Mouse (Mus musculus) heart, embryonic 15.5 days (tissue): ENCODE measurements around the gene Znrf4. TPM values are rescaled to one million over a fixed set of nuclear protein-coding genes. Genes with fewer than 3 reads are reported as not detected.

Experiments
- ATAC-seq: fragments of 200-750 bp; cut with Nextera tagmentation; replicated peaks from 2 replicates; pipeline ENCODE4 v1.8.0; 2017; ENCODE audit warnings: low read depth, moderate TSS enrichment; ENCODE audit not compliant: insufficient number of reproducible peaks, insufficient read depth, low FRiP score
- H3K27ac ChIP-seq: fragments of 300-500 bp; sonication (generic); 2 replicates; pipeline ENCODE4 v1.5.1; 2015; ENCODE audit warnings: mild to moderate bottlenecking, inconsistent platforms
- H3K27me3 ChIP-seq: fragments of 300-500 bp; sonication (generic); 2 replicates; pipeline ENCODE4 v1.6.1; 2015; ENCODE audit warnings: inconsistent platforms
- H3K36me3 ChIP-seq: fragments of 300-500 bp; sonication (generic); 2 replicates; pipeline ENCODE4 v1.6.1; 2015; ENCODE audit warnings: mild to moderate bottlenecking, inconsistent platforms
- H3K4me1 ChIP-seq: fragments of 300-500 bp; sonication (generic); replicated peaks from 2 replicates; pipeline ENCODE4 v1.6.1; 2015; ENCODE audit warnings: inconsistent platforms
- H3K4me2 ChIP-seq: fragments of 300-500 bp; sonication (generic); 2 replicates; pipeline ENCODE4 v1.6.1; 2015; ENCODE audit warnings: inconsistent platforms, mild to moderate bottlenecking, moderate library complexity
- H3K4me3 ChIP-seq: fragments of 300-500 bp; sonication (generic); 2 replicates; pipeline ENCODE4 v1.5.1; 2015; ENCODE audit warnings: mild to moderate bottlenecking, inconsistent platforms
- H3K9ac ChIP-seq: fragments of 300-500 bp; sonication (generic); 2 replicates; pipeline ENCODE4 v1.6.1; 2015; ENCODE audit warnings: mild to moderate bottlenecking, inconsistent platforms
- H3K9me3 ChIP-seq: fragments of 300-500 bp; sonication (generic); replicated peaks from 2 replicates; pipeline ENCODE4 v1.6.1; 2016; ENCODE audit warnings: inconsistent platforms
- WGBS: fragments of 180-500 bp; shearing (Covaris S2); methylation state at CpG from one replicate; pipeline ENCODE4 v1.1.7; 2015; ENCODE audit warnings: mixed read lengths; 5-methylcytosine and 5-hydroxymethylcytosine counted together
- polyA plus RNA-seq: library from polyadenylated mRNA; unstranded; fragments of >200 nt; fragmentation: Nextera tagmentation; extraction: Ambion mirVana; gene quantifications from 2 replicates; pipeline ENCODE4 v1.2.1, GENCODE M21; 2015

Znrf4 gene
- polyA plus RNA-seq, 1 experiment from 2014 or later: not detected

GRCm38 (mm10) chr17:56547116-56547845 lies 35.0 kb upstream of the Znrf4 start:
- WGBS: 61% methylated on average over 17 of the region's 17 CpGs

GRCm38 (mm10) chr17:56546576-56546975 lies 34.3 kb upstream of the Znrf4 start:
- peaks cover 4% of the 10 kb centered on the region for H3K4me1 ChIP-seq
- no peaks in the 10 kb centered on the region for H3K36me3 ChIP-seq
- no peak overlapping the region for H3K4me3 ChIP-seq
- no peaks in the 10 kb centered on the region for H3K9me3 ChIP-seq
- ATAC-seq: no peak
- H3K4me2 ChIP-seq: no peak overlapping the region
- H3K27me3 ChIP-seq: no peaks in the 10 kb centered on the region
- H3K9ac ChIP-seq: no peak overlapping the region
- WGBS: 77% methylated on average over 5 of the region's 5 CpGs
- H3K27ac ChIP-seq: no peak overlapping the region

More at GRCm38 (mm10) chr17:56547116-56547845, 35.0 kb upstream of the Znrf4 start:
- Histone ChIP-seq H3K4me2 (no peak overlapping the region), H3K27me3 (no peaks in the 10 kb centered on the region), H3K36me3 (no peaks in the 10 kb centered on the region), H3K4me3 (no peak overlapping the region), H3K9ac (no peak overlapping the region), H3K4me1 (peaks cover 4% of the 10 kb centered on the region), H3K9me3 (no peaks in the 10 kb centered on the region), H3K27ac (no peak overlapping the region)
- no peak for ATAC-seq

GRCm38 (mm10) chr17:56545945-56546344 lies 33.7 kb upstream of the Znrf4 start:
- no peak for ATAC-seq
- Histone ChIP-seq H3K9ac (no peak overlapping the region), H3K9me3 (no peaks in the 10 kb centered on the region), H3K4me3 (no peak overlapping the region), H3K36me3 (no peaks in the 10 kb centered on the region), H3K27me3 (no peaks in the 10 kb centered on the region), H3K27ac (no peak overlapping the region), H3K4me2 (no peak overlapping the region), H3K4me1 (peaks cover 4% of the 10 kb centered on the region)
- WGBS: 60% methylated on average over 1 of the region's 1 CpGs

- no peak for ATAC-seq
- Histone ChIP-seq H3K4me1 (peaks cover 4% of the 10 kb centered on the region), H3K4me3 (no peak overlapping the region), H3K27ac (no peak overlapping the region), H3K9ac (no peak overlapping the region), H3K36me3 (no peaks in the 10 kb centered on the region), H3K4me2 (no peak overlapping the region), H3K9me3 (no peaks in the 10 kb centered on the region), H3K27me3 (no peaks in the 10 kb centered on the region)
- 78% methylated on average over 7 of the region's 7 CpGs for WGBS
Measured at GRCm38 (mm10) chr17:56544699-56545387, 32.6 kb upstream of the Znrf4 start.

- Histone ChIP-seq H3K4me2 (no peak overlapping the region), H3K4me3 (no peak overlapping the region), H3K27ac (no peak overlapping the region), H3K4me1 (peaks cover 4% of the 10 kb centered on the region), H3K9me3 (no peaks in the 10 kb centered on the region), H3K36me3 (no peaks in the 10 kb centered on the region), H3K27me3 (no peaks in the 10 kb centered on the region), H3K9ac (no peak overlapping the region)
- 77% methylated on average over 3 of the region's 3 CpGs for WGBS
- no peak for ATAC-seq
Measured at GRCm38 (mm10) chr17:56543684-56544224, 31.5 kb upstream of the Znrf4 start.

- ATAC-seq: no peak
- no peak overlapping the region for H3K4me2 ChIP-seq
- H3K4me1 ChIP-seq: peaks cover 4% of the 10 kb centered on the region
- H3K27ac ChIP-seq: no peak overlapping the region
- H3K36me3 ChIP-seq: no peaks in the 10 kb centered on the region
- no peak overlapping the region for H3K9ac ChIP-seq
- no peaks in the 10 kb centered on the region for H3K9me3 ChIP-seq
- 52% methylated on average over 8 of the region's 8 CpGs for WGBS
- no peaks in the 10 kb centered on the region for H3K27me3 ChIP-seq
- H3K4me3 ChIP-seq: no peak overlapping the region
Measured at GRCm38 (mm10) chr17:56542736-56543135, 30.5 kb upstream of the Znrf4 start.

- Histone ChIP-seq H3K4me2 (no peak overlapping the region), H3K27ac (no peak overlapping the region), H3K27me3 (no peaks in the 10 kb centered on the region), H3K4me3 (no peak overlapping the region), H3K9ac (no peak overlapping the region), H3K36me3 (no peaks in the 10 kb centered on the region), H3K9me3 (no peaks in the 10 kb centered on the region), H3K4me1 (no peaks in the 10 kb centered on the region)
- ATAC-seq: peak; percentile 32
- WGBS: 25% methylated on average over 5 of the region's 6 CpGs
Measured at GRCm38 (mm10) chr17:56540562-56540975, 28.3 kb upstream of the Znrf4 start.

GRCm38 (mm10) chr17:56537912-56538311 lies 25.7 kb upstream of the Znrf4 start:
- no peak for ATAC-seq
- H3K27ac ChIP-seq: no peak overlapping the region
- H3K4me1 ChIP-seq: no peaks in the 10 kb centered on the region
- 22% methylated on average over 8 of the region's 8 CpGs for WGBS
- H3K4me2 ChIP-seq: no peak overlapping the region
- H3K9ac ChIP-seq: no peak overlapping the region
- H3K9me3 ChIP-seq: no peaks in the 10 kb centered on the region
- no peaks in the 10 kb centered on the region for H3K36me3 ChIP-seq
- no peak overlapping the region for H3K4me3 ChIP-seq
- no peaks in the 10 kb centered on the region for H3K27me3 ChIP-seq

GRCm38 (mm10) chr17:56536874-56537273 lies 24.6 kb upstream of the Znrf4 start:
- H3K4me2 ChIP-seq: no peak overlapping the region
- H3K4me1 ChIP-seq: no peaks in the 10 kb centered on the region
- no peak overlapping the region for H3K27ac ChIP-seq
- H3K9ac ChIP-seq: no peak overlapping the region
- H3K9me3 ChIP-seq: no peaks in the 10 kb centered on the region
- H3K4me3 ChIP-seq: no peak overlapping the region
- WGBS: 69% methylated on average over 3 of the region's 3 CpGs
- H3K27me3 ChIP-seq: no peaks in the 10 kb centered on the region
- ATAC-seq: no peak
- H3K36me3 ChIP-seq: no peaks in the 10 kb centered on the region

- Histone ChIP-seq H3K9ac (no peak overlapping the region), H3K4me2 (no peak overlapping the region), H3K4me3 (no peak overlapping the region), H3K9me3 (no peaks in the 10 kb centered on the region), H3K36me3 (no peaks in the 10 kb centered on the region), H3K4me1 (no peaks in the 10 kb centered on the region), H3K27me3 (no peaks in the 10 kb centered on the region), H3K27ac (no peak overlapping the region)
- ATAC-seq: no peak
- WGBS: 72% methylated on average over 14 of the region's 14 CpGs
Measured at GRCm38 (mm10) chr17:56536192-56536591, 24.0 kb upstream of the Znrf4 start.

GRCm38 (mm10) chr17:56524943-56525342 lies 12.7 kb upstream of the Znrf4 start:
- Histone ChIP-seq H3K4me3 (no peak overlapping the region), H3K9ac (no peak overlapping the region), H3K36me3 (no peaks in the 10 kb centered on the region), H3K4me2 (no peak overlapping the region), H3K27ac (no peak overlapping the region), H3K9me3 (no peaks in the 10 kb centered on the region), H3K27me3 (peaks cover 10% of the 10 kb centered on the region; the same call in 1 of the 2 replicates), H3K4me1 (no peaks in the 10 kb centered on the region)
- ATAC-seq: no peak
- WGBS: 72% methylated on average over 4 of the region's 4 CpGs
